Mouse (Mus musculus): ENCODE results near the gene Fastk.

DNA sequence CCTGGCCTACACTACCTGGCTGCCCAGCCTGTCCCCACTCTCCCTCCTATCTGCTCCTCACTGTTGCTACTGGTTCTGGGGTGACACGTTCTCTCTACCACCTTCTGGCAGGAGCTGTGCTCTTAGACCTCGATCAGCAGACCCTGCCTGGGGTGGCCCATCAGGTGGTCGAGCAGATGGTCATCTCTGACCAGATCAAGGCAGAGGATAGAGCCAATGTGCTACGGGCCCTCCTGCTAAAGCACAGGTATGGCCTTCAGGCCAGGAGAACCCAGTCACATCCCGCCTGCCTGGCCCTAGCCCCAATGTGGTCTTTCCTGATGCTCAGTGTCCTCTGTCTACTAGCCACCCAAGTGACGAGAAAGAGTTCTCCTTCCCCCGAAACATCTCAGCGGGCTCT, 11.1 kb downstream of the Fastk start:
- TF ChIP-seq GATA1 (IDR thresholded peaks at IDR 0.05; ENCODE audit: borderline replicate concordance, low read length) = no peak
- TF ChIP-seq CTCF (IDR thresholded peaks at IDR 0.05; ENCODE audit: low read depth, low read length) = no peak
- TF ChIP-seq TAL1 (conservative IDR thresholded peaks at IDR 0.05; ENCODE audit: low read depth, low read length) = no peak

Measured in G1E (cell line).